Mouse (Mus musculus): ENCODE data around the gene Hmcn1.

DNA sequence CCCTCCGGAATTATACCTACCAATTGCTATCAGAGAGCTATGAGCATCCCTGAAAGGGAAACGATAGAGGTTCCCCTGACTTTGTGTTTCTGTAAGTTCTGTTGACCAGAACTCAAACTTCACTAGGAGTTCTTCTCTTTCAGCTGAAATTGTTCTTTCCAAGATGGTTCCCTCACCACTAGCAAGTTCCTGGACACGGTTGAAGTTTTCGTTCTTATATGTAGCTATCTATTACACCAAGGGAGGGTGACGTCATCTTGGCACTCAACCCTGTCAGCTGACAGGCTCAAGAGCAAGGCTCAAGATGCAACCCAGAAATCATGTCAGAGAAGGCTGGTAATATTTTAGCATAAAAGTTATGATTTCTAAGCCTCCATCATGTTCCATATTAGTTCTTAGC is 239.3 kb downstream of the Hmcn1 start:
- TF ChIP-seq CTCF (IDR thresholded peaks at IDR 0.05; ENCODE audit: extremely low read depth, insufficient read depth, low read length), result no peak
- no peak for TF ChIP-seq POLR2A (IDR thresholded peaks at IDR 0.05; ENCODE audit: extremely low read depth, insufficient read depth, low read length)

All from cortical plate, adult 2 months (tissue).